Mouse (Mus musculus) hindbrain, postnatal 0 days (tissue): ENCODE measurements at regions not wholly inside any gene's neighbourhood (a gene's known extent, or its start where the extent isn't known, plus 50 kb on each side); places are given as distances from the start of the nearest gene placed in this dataset.

Source experiments
- ATAC-seq: fragments of 200-750 bp; cut with Nextera tagmentation; 2 replicates; pipeline ENCODE4 v1.8.0; 2017; ENCODE audit warnings: mild to moderate bottlenecking, moderate TSS enrichment, moderate library complexity
- DNase-seq: peaks from one replicate; pipeline ENCODE4 v3.0.0-alpha.2; 2015; ENCODE audit warnings: low spot score
- H3K27ac ChIP-seq: fragments of 300-500 bp; sonication (generic); 2 replicates; pipeline ENCODE4 v1.5.1; 2014; ENCODE audit warnings: mild to moderate bottlenecking
- H3K27me3 ChIP-seq: fragments of 300-500 bp; sonication (generic); 2 replicates; pipeline ENCODE4 v1.6.1; 2014; ENCODE audit warnings: low read length, mixed read lengths; ENCODE audit not compliant: insufficient read depth
- H3K36me3 ChIP-seq: fragments of 300-500 bp; sonication (generic); 2 replicates; pipeline ENCODE4 v1.6.1; 2014; ENCODE audit warnings: low read length, mixed read lengths; ENCODE audit not compliant: insufficient read depth
- H3K4me1 ChIP-seq: fragments of 300-500 bp; sonication (generic); 2 replicates; pipeline ENCODE4 v1.6.1; 2014; ENCODE audit warnings: antibody characterized with exemption, low read length, mixed read lengths; ENCODE audit not compliant: insufficient read depth
- H3K4me2 ChIP-seq: fragments of 300-500 bp; sonication (generic); 2 replicates; pipeline ENCODE4 v1.6.1; 2014; ENCODE audit warnings: low read depth, mild to moderate bottlenecking, low read length, moderate library complexity, mixed read lengths
- H3K4me3 ChIP-seq: fragments of 300-500 bp; sonication (generic); 2 replicates; pipeline ENCODE4 v1.5.1; 2014; ENCODE audit warnings: low read length
- H3K9ac ChIP-seq: fragments of 300-500 bp; sonication (generic); replicated peaks from 2 replicates; pipeline ENCODE4 v1.6.1; 2014; ENCODE audit warnings: mild to moderate bottlenecking, low read length, moderate library complexity, mixed read lengths
- H3K9me3 ChIP-seq: fragments of 300-500 bp; sonication (generic); 2 replicates; pipeline ENCODE4 v1.6.1; 2016; ENCODE audit warnings: low read length, mixed read lengths
- CTCF ChIP-seq: IDR thresholded peaks from 2 replicates; pipeline ENCODE4 v1.5.1; 2016; ENCODE audit warnings: antibody characterized with exemption, control low read depth, low read depth
- WGBS: fragments of 180-500 bp; shearing (Covaris S2); extraction: QIAGEN DNeasy Blood & Tissue Kit; methylation state at CpG from one replicate; pipeline ENCODE4 v1.1.7; 2014; 5-methylcytosine and 5-hydroxymethylcytosine counted together

DNA sequence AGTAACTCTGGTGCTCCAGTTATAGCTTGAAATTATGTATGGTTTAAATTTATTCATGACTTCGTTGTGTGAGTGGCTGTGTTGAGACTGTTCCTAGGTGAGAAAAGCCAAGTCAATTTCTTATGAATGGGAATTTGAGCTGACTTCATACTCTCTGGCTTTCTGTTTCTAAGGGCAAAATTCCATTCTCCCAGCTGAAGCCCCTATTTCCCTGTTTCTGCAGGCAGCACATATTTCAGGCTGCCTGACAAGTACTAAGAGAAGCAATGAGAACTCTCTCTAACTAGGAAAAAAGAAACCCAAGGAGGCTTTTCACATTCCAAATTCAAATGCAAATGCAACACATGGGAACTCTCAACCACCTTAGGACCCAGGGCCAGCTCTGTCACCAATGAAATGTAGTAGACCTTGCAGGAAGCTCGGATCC, 338.7 kb downstream of the Hs3st1 start:
- no peak for TF ChIP-seq CTCF
- Histone ChIP-seq H3K36me3 (no peaks in the 10 kb centered on the region), H3K9me3 (no peaks in the 10 kb centered on the region), H3K4me3 (no peak overlapping the region), H3K27ac (0 out of 2 replicates have a peak overlapping the region, but pooled peaks have one; percentile 7), H3K4me1 (0 out of 2 replicates have a peak, but pooled peaks cover 3% of the 10 kb centered on the region), H3K27me3 (no peaks in the 10 kb centered on the region), H3K4me2 (no peak overlapping the region), H3K9ac (no peak overlapping the region)
- DNase-seq = no peak
- WGBS = 37% methylated on average over 2 of the region's 2 CpGs
- no peak for ATAC-seq

DNA sequence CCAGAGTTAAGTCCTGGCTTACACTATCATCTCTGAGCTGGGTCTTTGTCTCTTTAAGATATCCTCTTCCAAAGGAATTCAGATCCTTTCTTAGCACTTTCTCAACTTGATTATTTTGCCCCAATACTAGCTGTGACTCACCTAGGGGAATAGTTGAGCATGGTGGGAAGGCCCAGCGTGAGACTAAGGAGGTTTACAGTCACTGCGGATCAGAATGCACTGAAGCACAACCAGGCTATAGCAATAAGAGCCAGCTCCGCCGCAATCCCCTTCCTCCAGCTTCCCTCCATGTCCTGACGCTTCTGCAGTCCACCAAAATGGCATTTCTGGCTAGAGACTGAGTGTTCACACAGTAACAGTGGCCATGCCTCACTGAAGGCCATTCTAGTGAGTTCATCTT, 342.5 kb downstream of the Hs3st1 start:
- Histone ChIP-seq H3K4me1 (0 out of 2 replicates have a peak, but pooled peaks cover 3% of the 10 kb centered on the region), H3K4me2 (no peak overlapping the region), H3K9ac (no peak overlapping the region), H3K36me3 (no peaks in the 10 kb centered on the region), H3K9me3 (no peaks in the 10 kb centered on the region), H3K4me3 (no peak overlapping the region), H3K27ac (no peak overlapping the region), H3K27me3 (no peaks in the 10 kb centered on the region)
- DNase-seq (no peak), ATAC-seq (no peak)
- no peak for TF ChIP-seq CTCF
- 59% methylated on average over 5 of the region's 5 CpGs for WGBS

- H3K4me3 ChIP-seq = no peak overlapping the region
- no peak overlapping the region for H3K27ac ChIP-seq
- no peaks in the 10 kb centered on the region for H3K27me3 ChIP-seq
- no peak for ATAC-seq
- no peak for TF ChIP-seq CTCF
- DNase-seq = no peak
- no peaks in the 10 kb centered on the region for H3K4me1 ChIP-seq
- H3K9ac ChIP-seq = no peak overlapping the region
- H3K9me3 ChIP-seq = no peaks in the 10 kb centered on the region
- H3K36me3 ChIP-seq = no peaks in the 10 kb centered on the region
- H3K4me2 ChIP-seq = no peak overlapping the region
Observed at GRCm38 (mm10) chr5:39390391-39390987, 364.8 kb downstream of the Hs3st1 start.

DNA sequence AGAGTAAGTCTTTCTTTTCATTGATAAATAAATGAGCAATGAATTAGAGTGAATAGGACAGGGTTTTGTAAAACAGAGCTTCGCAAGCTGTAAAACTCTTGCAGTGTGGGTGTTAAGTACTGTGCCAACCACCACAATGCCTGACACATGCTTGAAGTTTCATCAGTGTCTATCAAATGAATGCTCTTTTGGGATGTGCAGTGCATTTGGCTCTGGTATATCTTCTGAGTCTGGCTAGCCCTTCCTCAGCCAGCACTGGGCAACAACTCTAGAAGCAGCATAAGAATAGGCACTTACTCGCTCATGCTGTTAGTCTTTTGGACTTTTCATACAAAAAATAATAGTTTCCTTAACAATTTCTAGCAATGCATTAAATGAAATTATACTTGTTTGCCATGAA, 370.9 kb downstream of the Hs3st1 start:
- 80% methylated on average over 2 of the region's 2 CpGs for WGBS
- no peak for ATAC-seq
- no peak for DNase-seq
- Histone ChIP-seq H3K4me3 (no peak overlapping the region), H3K4me1 (no peaks in the 10 kb centered on the region), H3K27ac (no peak overlapping the region), H3K9me3 (no peaks in the 10 kb centered on the region), H3K36me3 (no peaks in the 10 kb centered on the region), H3K9ac (no peak overlapping the region), H3K4me2 (no peak overlapping the region), H3K27me3 (no peaks in the 10 kb centered on the region)
- no peak for TF ChIP-seq CTCF

GRCm38 (mm10) chr5:39374199-39374598, 381.1 kb downstream of the Hs3st1 start:
- 86% methylated on average over 3 of the region's 3 CpGs for WGBS
- H3K27me3 ChIP-seq = no peaks in the 10 kb centered on the region

GRCm38 (mm10) chr5:39348680-39349079, 406.6 kb downstream of the Hs3st1 start:
- Histone ChIP-seq H3K9me3 (no peaks in the 10 kb centered on the region), H3K4me1 (no peaks in the 10 kb centered on the region), H3K9ac (no peak overlapping the region), H3K36me3 (no peaks in the 10 kb centered on the region), H3K4me2 (no peak overlapping the region), H3K27ac (no peak overlapping the region), H3K4me3 (no peak overlapping the region), H3K27me3 (no peaks in the 10 kb centered on the region)
- no peak for ATAC-seq
- 81% methylated on average over 3 of the region's 3 CpGs for WGBS
- no peak for TF ChIP-seq CTCF
- peak; percentile 7 for DNase-seq

More at GRCm38 (mm10) chr5:39374199-39374598, 381.1 kb downstream of the Hs3st1 start:
- Histone ChIP-seq H3K36me3 (no peaks in the 10 kb centered on the region), H3K4me2 (no peak overlapping the region), H3K27ac (no peak overlapping the region), H3K9ac (no peak overlapping the region), H3K4me1 (no peaks in the 10 kb centered on the region), H3K4me3 (no peak overlapping the region), H3K9me3 (no peaks in the 10 kb centered on the region)
- ATAC-seq = no peak
- TF ChIP-seq CTCF = no peak
- DNase-seq = no peak

GRCm38 (mm10) chr5:39347019-39347418, 408.3 kb downstream of the Hs3st1 start:
- WGBS = 54% methylated on average over 3 of the region's 3 CpGs
- Histone ChIP-seq H3K9ac (no peak overlapping the region), H3K4me3 (no peak overlapping the region), H3K4me2 (no peak overlapping the region), H3K9me3 (no peaks in the 10 kb centered on the region), H3K4me1 (no peaks in the 10 kb centered on the region), H3K27ac (no peak overlapping the region), H3K27me3 (no peaks in the 10 kb centered on the region), H3K36me3 (no peaks in the 10 kb centered on the region)
- TF ChIP-seq CTCF = no peak
- DNase-seq = peak; percentile 17
- ATAC-seq = no peak
